Mouse (Mus musculus): Measurements from ENCODE around the gene Usp38.
"Not testable (repeated sequence)": the region's sequence is repeated elsewhere in the genome, so short reads cannot be mapped to it uniquely, and the experiment has no call there.

The Usp38 gene

GRCm38 (mm10) chr8:81014789-81015699, at the start of gene Usp38:
TSS of gene Usp38 (minus strand) at chr8:81014928.
- DNase-seq = peak; percentile 99

- no peak for DNase-seq
Observed at GRCm38 (mm10) chr8:81062566-81062965, 47.8 kb upstream of the Usp38 start.

- peak; percentile 38 for DNase-seq
Observed at GRCm38 (mm10) chr8:81061950-81062349, 47.2 kb upstream of the Usp38 start.

GRCm38 (mm10) chr8:81044201-81044600, 29.5 kb upstream of the Usp38 start:
- DNase-seq = no peak

DNA sequence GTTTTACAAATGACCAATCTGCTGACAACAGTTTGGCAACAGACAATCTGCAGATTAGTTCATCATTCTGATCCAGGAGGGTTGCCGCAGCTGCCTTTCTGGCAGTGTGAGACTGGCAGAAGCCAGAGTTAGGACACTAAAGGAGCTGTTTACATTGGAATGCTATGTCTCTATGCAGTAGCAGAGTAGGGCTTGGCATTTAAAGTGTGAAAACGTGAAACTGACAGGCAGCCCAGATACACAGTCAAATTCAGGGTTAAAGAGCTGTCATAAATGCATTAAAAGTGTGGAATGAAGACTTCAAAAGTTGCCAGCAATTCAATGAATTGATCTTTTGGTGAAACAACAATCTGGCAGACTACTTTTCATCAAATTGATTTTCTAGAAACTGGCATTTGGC, 13.3 kb upstream of the Usp38 start:
- no peak for DNase-seq

GRCm38 (mm10) chr8:81017548-81017947, 2.8 kb upstream of the Usp38 start:
- not testable (repeated sequence) for DNase-seq

- peak; percentile 43 for DNase-seq
Observed at GRCm38 (mm10) chr8:81013811-81014530, 757 bp downstream of the Usp38 start.

DNA sequence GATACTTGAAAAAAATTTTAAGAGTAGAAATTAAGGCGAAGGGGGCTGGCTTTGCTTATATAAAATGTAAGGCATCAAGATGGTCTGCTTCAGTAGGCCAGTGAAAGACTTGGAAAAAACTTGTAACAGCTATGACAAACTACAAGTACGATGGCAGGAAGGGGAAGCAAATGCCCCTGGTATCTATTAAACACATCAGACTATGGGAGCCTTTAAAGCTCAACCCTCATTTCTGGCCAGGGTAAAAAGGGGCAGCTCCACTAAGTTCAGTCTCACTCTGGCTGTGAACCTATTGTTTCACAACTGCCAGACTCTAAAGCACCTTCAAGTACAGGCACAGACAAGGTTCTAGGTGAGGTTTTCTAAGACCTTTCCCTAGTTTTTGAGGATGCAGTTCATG, 2.0 kb downstream of the Usp38 start:
- DNase-seq = no peak

GRCm38 (mm10) chr8:81012031-81012560, 2.6 kb downstream of the Usp38 start:
- DNase-seq = no peak

GRCm38 (mm10) chr8:81010386-81010785, 4.3 kb downstream of the Usp38 start:
- DNase-seq = no peak

GRCm38 (mm10) chr8:81005114-81005513, 9.6 kb downstream of the Usp38 start:
- no peak for DNase-seq

- DNase-seq = no peak
Observed at GRCm38 (mm10) chr8:80996632-80997031, 18.1 kb downstream of the Usp38 start.

GRCm38 (mm10) chr8:80991937-80992336, 22.8 kb downstream of the Usp38 start:
- DNase-seq = peak; percentile 70

DNA sequence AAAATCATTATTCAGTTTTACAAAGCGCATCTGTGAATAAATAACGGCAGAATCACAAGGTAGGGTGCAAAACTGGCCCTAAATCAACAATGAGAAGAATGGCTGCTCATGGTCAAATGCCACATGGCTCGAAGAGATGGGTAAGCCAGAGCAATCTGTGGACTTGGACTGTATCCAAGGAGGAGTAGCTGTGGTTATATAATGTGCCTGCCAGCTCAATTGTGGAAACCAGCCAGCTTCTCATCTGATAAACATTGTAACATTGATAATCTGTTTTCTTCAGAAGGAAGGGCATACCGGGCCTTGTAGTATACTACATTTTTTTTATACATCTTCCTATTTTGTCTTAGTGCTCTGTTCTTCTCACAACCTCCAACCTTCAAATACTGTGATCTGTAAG, 31.9 kb downstream of the Usp38 start:
- DNase-seq = peak; percentile 62

- no peak for DNase-seq
Observed at GRCm38 (mm10) chr8:80981696-80982095, 33.0 kb downstream of the Usp38 start.

GRCm38 (mm10) chr8:80980063-80980462, 34.7 kb downstream of the Usp38 start:
- no peak for DNase-seq

GRCm38 (mm10) chr8:80977231-80977630, 37.5 kb downstream of the Usp38 start:
- DNase-seq = peak; percentile 28

DNA sequence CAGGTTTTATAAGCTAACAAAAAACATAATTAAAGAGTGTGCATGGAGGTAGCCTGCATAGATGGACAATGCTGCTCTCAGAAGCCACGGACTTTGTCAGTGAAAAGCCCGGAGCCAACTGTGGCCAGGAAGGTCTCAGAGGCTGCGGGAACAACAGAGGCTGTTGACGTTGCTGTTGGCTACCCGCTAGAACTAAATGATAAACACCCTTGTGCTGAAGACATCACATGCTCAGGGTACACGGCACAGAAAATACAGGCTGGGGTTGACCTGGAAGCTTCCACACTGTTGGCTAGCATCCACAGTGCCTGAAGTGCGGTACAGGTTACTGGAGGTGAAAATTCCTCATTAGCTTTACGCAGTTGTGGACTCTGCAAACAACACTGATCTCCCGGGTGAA, 43.6 kb downstream of the Usp38 start:
- DNase-seq = no peak

- no peak for DNase-seq
Observed at GRCm38 (mm10) chr8:80970000-80970685, 44.6 kb downstream of the Usp38 start.

GRCm38 (mm10) chr8:80969423-80969822, 45.3 kb downstream of the Usp38 start:
- no peak for DNase-seq

DNA sequence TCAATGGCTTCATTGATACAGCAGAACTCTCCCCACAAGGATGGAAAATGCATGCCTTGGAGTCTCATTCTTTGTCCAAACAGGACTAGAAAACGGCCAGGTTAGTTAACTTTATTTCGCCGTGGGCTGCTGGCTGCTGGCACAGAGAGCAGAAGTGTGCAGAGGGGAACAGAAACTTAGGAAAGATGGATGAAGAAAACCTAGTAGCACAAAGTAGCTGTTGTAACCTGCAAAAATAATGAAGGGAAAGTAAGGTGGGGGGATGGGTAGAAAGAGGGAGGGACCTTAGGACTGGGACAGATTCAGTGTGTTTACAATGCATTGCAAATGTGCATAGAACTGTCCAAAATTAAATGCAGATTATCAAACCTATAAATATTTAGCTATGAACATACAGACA, 51.6 kb downstream of the Usp38 start:
- DNase-seq = no peak

DNA sequence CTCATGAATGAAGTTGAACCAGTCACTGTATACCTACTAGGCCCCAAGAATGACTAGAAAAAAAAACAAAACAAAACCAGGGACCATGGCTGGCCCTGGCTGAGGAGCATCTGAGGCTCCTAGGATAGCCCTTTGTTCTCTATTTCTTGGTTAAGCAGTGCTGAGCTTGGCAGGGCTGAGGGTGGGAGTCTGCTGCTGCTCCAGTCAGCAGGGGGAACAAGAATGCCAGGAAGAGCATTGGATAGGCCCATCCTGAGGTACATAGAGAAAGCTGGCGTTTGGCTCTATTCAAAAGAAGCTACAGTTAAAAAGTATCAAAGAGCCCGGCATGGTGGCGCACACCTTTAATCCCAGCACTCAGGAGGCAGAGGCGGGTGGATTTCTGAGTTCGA, 52.1 kb downstream of the Usp38 start:
- no peak for DNase-seq

DNA sequence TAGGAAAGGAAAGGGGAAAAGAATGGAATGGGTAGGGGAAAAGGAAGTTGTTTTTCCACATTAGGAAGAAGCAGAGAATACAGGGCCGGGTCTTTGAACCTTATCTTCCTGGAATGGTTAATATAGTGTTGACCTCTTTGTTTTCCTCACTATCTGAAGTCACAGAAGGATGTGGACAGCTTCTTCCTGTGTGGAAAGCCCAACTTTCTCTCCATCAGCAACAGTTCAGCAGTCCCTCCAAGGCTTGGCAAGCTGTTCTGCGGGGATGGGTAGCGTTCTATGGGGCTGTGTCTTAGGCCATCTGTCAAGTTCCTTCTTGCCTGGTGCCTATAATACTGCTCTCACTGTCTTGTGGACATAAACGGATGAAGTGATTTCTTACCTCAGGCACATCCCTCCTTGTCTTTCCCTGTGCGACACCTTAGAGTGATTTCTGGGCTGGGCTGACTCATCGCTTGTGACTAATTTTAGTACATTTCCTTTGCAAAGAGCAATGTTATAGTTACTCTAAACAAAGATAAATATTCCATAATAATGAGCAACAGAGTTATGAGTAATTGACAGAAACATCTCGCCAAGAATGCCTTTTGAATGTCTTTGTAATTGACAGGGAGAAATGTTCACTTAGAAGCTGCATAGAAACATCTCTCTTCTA, 52.7 kb downstream of the Usp38 start:
- no peak for DNase-seq

Data from kidney, adult 9 months (tissue).